Mouse (Mus musculus) bone marrow, adult 2 months (tissue): ENCODE measurements around the gene Esrrg.

ENCODE experiments used
- CTCF ChIP-seq: fragments of 200-500 bp; IDR thresholded peaks from 2 replicates; pipeline ENCODE4 v1.5.1; 2011; ENCODE audit warnings: low read length, control low read depth; ENCODE audit not compliant: control insufficient read depth, insufficient read depth
- POLR2A ChIP-seq: fragments of 200-500 bp; IDR thresholded peaks from 2 replicates; pipeline ENCODE4 v1.6.1; 2011; ENCODE audit warnings: low read depth, mild to moderate bottlenecking, control low read depth, low read length, borderline replicate concordance; ENCODE audit not compliant: control insufficient read depth

DNA sequence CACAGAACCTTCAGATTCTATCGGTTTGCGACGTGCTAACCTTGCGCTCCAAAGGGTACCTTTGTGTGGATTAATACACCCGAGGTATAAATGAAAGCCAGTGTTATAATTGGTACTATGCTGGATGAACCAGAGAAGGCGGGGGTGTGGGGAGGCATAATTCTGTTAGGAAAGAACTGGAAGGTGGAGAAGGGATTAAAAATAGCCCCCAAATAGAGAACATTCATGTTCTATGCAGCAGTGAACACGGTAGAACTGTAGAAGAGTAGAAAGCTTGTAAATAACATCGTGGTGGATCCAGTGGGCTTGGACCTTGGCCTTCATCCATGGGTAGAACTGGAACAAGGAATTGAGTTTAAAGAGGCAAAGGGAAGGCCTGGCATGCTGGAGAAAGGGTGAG lies 40.0 kb downstream of the Esrrg start:
- TF ChIP-seq POLR2A, result no peak
- no peak for TF ChIP-seq CTCF
